ENCODE assay signal across 29 mouse cellular contexts in the genomic region with DNA sequence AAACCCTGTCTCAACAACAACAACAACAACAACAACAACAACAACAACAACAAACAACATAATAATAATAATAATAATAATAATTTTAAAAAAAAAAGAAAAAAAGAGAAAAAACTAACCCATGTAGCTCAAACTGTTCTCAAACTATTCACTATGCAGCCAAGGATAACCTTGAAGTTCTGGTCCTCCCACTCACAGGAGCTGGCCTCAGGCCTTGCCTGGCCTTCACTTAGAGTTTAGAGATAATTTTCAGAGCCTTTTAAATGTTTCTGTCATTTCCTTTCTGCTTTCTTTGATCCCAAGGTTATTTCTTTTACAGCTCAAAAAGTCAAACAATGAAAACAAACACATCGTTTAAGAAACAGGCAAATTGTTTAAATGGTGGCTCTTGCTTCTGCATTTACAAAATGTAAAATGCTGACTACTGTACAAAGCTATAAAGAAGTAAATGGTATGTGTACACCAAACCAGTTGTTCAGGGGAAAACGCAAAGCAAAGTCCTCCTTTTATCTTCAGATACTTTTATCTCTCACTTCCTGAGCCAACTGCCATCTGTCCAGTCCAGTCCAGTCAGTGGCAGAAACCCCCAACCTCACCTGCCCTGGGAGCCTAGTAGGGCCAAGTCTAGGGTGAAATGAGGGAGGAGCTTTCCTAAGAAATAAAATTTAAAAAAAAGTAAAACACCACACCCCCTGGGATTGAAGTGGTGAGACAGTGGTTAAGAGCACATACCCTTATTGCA. TPM values are rescaled to one million over a fixed set of nuclear protein-coding genes. Genes with fewer than 3 reads are reported as not detected.
DNase-seq lines count a peak whose midpoint lies in the region; ATAC-seq and TF ChIP-seq lines count a peak whose summit lies in the region.
"Had no signal": no experiment of that assay in that cellular context is flagged by ENCODE, and none has a peak within 500 bp of the region (broad histone marks: within the 10 kb centered on the region; RNA-seq: fewer than 3 reads in every experiment).

No protein-coding gene starts in this region.

- no peak for DNase-seq in liver, embryonic 13.5 days
- DNase-seq in G1E (ENCODE audit: low spot score): no peak
- DNase-seq in adrenal gland, postnatal 10 days: peak; percentile 41
- DNase-seq in gastrocnemius, adult 18-20 months (ENCODE audit: low spot score): no peak
- DNase-seq in thymus, postnatal 14 days: no peak
- DNase-seq: B cell, adult 2 months; cerebellum, adult 11 months; cerebellum, adult 9-11 months; heart, postnatal 4 days; lung, adult 2 months; lung, postnatal 14 days had no signal

- no peaks in the 10 kb centered on the region for H3K27me3 ChIP-seq in liver, embryonic 13.5 days
- no peaks in the 10 kb centered on the region for H3K27me3 ChIP-seq in liver, embryonic 12.5 days (replicated peaks)
- H3K27me3 ChIP-seq in G1E (ENCODE audit: insufficient read depth, low read length): no peaks in the 10 kb centered on the region
- H3K27me3 ChIP-seq in small intestine, adult 2 months (ENCODE audit: control insufficient read depth, insufficient read depth, low read length): no peaks in the 10 kb centered on the region
- H3K27me3 ChIP-seq: embryonic facial prominence, embryonic 15.5 days; hindbrain, embryonic 15.5 days; kidney, embryonic 15.5 days; limb, embryonic 12.5 days; neural tube, embryonic 15.5 days had no signal

- peak; percentile 36; the same call in 1 of the 2 replicates for ATAC-seq in liver, embryonic 13.5 days (ENCODE audit: low read depth)
- ATAC-seq in liver, embryonic 12.5 days: no peak
- ATAC-seq in G1E (ENCODE audit: extremely low read depth, insufficient number of reproducible peaks, low FRiP score, poor library complexity, severe bottlenecking): peak; percentile 59
- ATAC-seq: forebrain, embryonic 16.5 days had no signal

- H3K4me2 ChIP-seq in liver, embryonic 13.5 days: no peak overlapping the region
- H3K4me2 ChIP-seq in liver, embryonic 12.5 days: no peak overlapping the region
- H3K4me2 ChIP-seq: embryonic facial prominence, embryonic 15.5 days; hindbrain, embryonic 15.5 days; kidney, embryonic 15.5 days; limb, embryonic 12.5 days; liver, embryonic 11.5 days; midbrain, embryonic 11.5 days; neural tube, embryonic 15.5 days had no signal

- no peaks in the 10 kb centered on the region for H3K36me3 ChIP-seq in liver, embryonic 13.5 days
- no peaks in the 10 kb centered on the region for H3K36me3 ChIP-seq in liver, embryonic 12.5 days
- H3K36me3 ChIP-seq in G1E (replicated peaks): no peaks in the 10 kb centered on the region
- H3K36me3 ChIP-seq in small intestine, adult 2 months (ENCODE audit: control insufficient read depth, insufficient read depth, low read length): no peaks in the 10 kb centered on the region
- H3K36me3 ChIP-seq: embryonic facial prominence, embryonic 15.5 days; hindbrain, embryonic 15.5 days; kidney, embryonic 15.5 days; limb, embryonic 12.5 days; neural tube, embryonic 15.5 days had no signal

- no peaks in the 10 kb centered on the region for H3K9me3 ChIP-seq in liver, embryonic 13.5 days (replicated peaks)
- no peaks in the 10 kb centered on the region for H3K9me3 ChIP-seq in liver, embryonic 12.5 days (replicated peaks)
- no peaks in the 10 kb centered on the region for H3K9me3 ChIP-seq in G1E (replicated peaks)
- H3K9me3 ChIP-seq: embryonic facial prominence, embryonic 15.5 days; hindbrain, embryonic 15.5 days; kidney, embryonic 15.5 days; limb, embryonic 12.5 days; neural tube, embryonic 15.5 days had no signal

- H3K4me3 ChIP-seq in liver, embryonic 13.5 days (replicated peaks): no peak overlapping the region
- H3K4me3 ChIP-seq in liver, embryonic 12.5 days: no peak overlapping the region
- H3K4me3 ChIP-seq in G1E (ENCODE audit: low read depth, low read length): no peak overlapping the region
- no peak overlapping the region for H3K4me3 ChIP-seq in small intestine, adult 2 months (ENCODE audit: low read depth, low read length)
- H3K4me3 ChIP-seq: embryonic facial prominence, embryonic 15.5 days; hindbrain, embryonic 15.5 days; kidney, embryonic 15.5 days; limb, embryonic 12.5 days; neural tube, embryonic 15.5 days had no signal

- peaks cover 33% of the 10 kb centered on the region for H3K4me1 ChIP-seq in liver, embryonic 13.5 days (replicated peaks)
- H3K4me1 ChIP-seq in liver, embryonic 12.5 days: peaks cover 34% of the 10 kb centered on the region
- peaks cover 46% of the 10 kb centered on the region for H3K4me1 ChIP-seq in G1E (ENCODE audit: insufficient read depth, low read depth, low read length)
- H3K4me1 ChIP-seq in small intestine, adult 2 months (ENCODE audit: control insufficient read depth, insufficient read depth, insufficient read length, low read length): peaks cover 9% of the 10 kb centered on the region; the same call in 1 of the 2 replicates
- H3K4me1 ChIP-seq: hindbrain, embryonic 15.5 days; kidney, embryonic 15.5 days; limb, embryonic 12.5 days; neural tube, embryonic 15.5 days had no signal

- no peak overlapping the region for H3K27ac ChIP-seq in liver, embryonic 13.5 days
- H3K27ac ChIP-seq in liver, embryonic 12.5 days: no peak overlapping the region
- peak overlapping the region; percentile 41; the same call in 1 of the 2 replicates for H3K27ac ChIP-seq in small intestine, adult 2 months (ENCODE audit: insufficient read depth, low read depth, low read length)
- H3K27ac ChIP-seq: embryonic facial prominence, embryonic 15.5 days; hindbrain, embryonic 15.5 days; kidney, embryonic 15.5 days; limb, embryonic 12.5 days; neural tube, embryonic 15.5 days had no signal

- no peak for TF ChIP-seq POLR2A in small intestine, adult 2 months (IDR thresholded peaks at IDR 0.05; ENCODE audit: low read depth, low read length)

- WGBS in liver, embryonic 13.5 days (ENCODE audit: insufficient replicate concordance): 26% methylated on average over 2 of the region's 2 CpGs
- 30% methylated on average over 2 of the region's 2 CpGs for WGBS in liver, embryonic 12.5 days (ENCODE audit: insufficient replicate concordance)
- 16% methylated on average over 2 of the region's 2 CpGs for WGBS in small intestine, adult 2 months

- H3K9ac ChIP-seq in liver, embryonic 13.5 days: no peak overlapping the region
- no peak overlapping the region for H3K9ac ChIP-seq in liver, embryonic 12.5 days
- H3K9ac ChIP-seq: embryonic facial prominence, embryonic 15.5 days; hindbrain, embryonic 15.5 days; kidney, embryonic 15.5 days; limb, embryonic 12.5 days; neural tube, embryonic 15.5 days had no signal

- no peak for TF ChIP-seq CTCF in G1E (IDR thresholded peaks at IDR 0.05; ENCODE audit: low read depth, low read length)
- no peak for TF ChIP-seq CTCF in small intestine, adult 2 months (IDR thresholded peaks at IDR 0.05; ENCODE audit: extremely low read depth, insufficient read length, insufficient replicate concordance, low read depth, low read length)

RNA-seq across cellular contexts. Expression of gene Ugcg, which starts 15.7 kb away (rescaled TPM):
- 9.2 and 10.5 TPM in 2 replicates for polyA plus RNA-seq in liver, embryonic 13.5 days (2015; fragmentation: Nextera tagmentation; extraction: Ambion mirVana)
- 14.2 and 14.4 TPM in 2 replicates for polyA plus RNA-seq in liver, embryonic 12.5 days (2016; fragmentation: Nextera tagmentation; extraction: Ambion mirVana)
- total RNA-seq in G1E (2014; fragmentation: Nextera tagmentation) (622 and 664 TPM in 2 replicates), G1E (2017) (341 and 382 TPM in 2 replicates)
- 142 and 168 TPM in 2 replicates for polyA plus RNA-seq in G1E (2012)
- 10 to 100 TPM; 36.0 to 45.7 TPM for total RNA-seq in adrenal gland, postnatal 10 days (2021)
- 9.6 and 109 TPM in 2 replicates for polyA plus RNA-seq in small intestine, adult 2 months (2012; rRNA removed)
- 1 to 10 TPM; 5.5 to 6.2 TPM for total RNA-seq in gastrocnemius, adult 18-20 months (2021)

RNA-seq across cellular contexts. Expression of gene AI481877, which starts 34.6 kb away (rescaled TPM):
- polyA plus RNA-seq in liver, embryonic 13.5 days (2015; fragmentation: Nextera tagmentation; extraction: Ambion mirVana): not detected in 2 replicates
- polyA plus RNA-seq in liver, embryonic 12.5 days (2016; fragmentation: Nextera tagmentation; extraction: Ambion mirVana): not detected in 2 replicates
- total RNA-seq in G1E (2014; fragmentation: Nextera tagmentation) (0.68 and 1.5 TPM in 2 replicates), G1E (2017) (0.05 and 0.06 TPM in 2 replicates)
- polyA plus RNA-seq in G1E (2012): not detected in 2 replicates
- total RNA-seq in adrenal gland, postnatal 10 days (2021): under 1 TPM in 1 of 2 experiments, not detected in 1; 0.15 TPM
- 0.04 TPM in 1 of 2 replicates, not detected in the other for polyA plus RNA-seq in small intestine, adult 2 months (2012; rRNA removed)
- not detected for total RNA-seq in gastrocnemius, adult 18-20 months (2021)
- total RNA-seq: common myeloid progenitor, adult 5-6 weeks; gastrocnemius, postnatal 4 days; heart, postnatal 4 days; layer of hippocampus, adult 8-10 months; left cerebral cortex, postnatal 14 days; megakaryocyte progenitor cell, adult 5-6 weeks had no signal
- polyA plus RNA-seq: embryonic facial prominence, embryonic 15.5 days; forebrain, embryonic 16.5 days; heart, embryonic 16.5 days; hindbrain, embryonic 15.5 days; intestine, embryonic 14.5 days; kidney, embryonic 15.5 days; liver, embryonic 11.5 days; midbrain, embryonic 11.5 days; stomach, embryonic 14.5 days had no signal
